Mouse (Mus musculus) heart, postnatal 36 days (tissue): ENCODE results near the gene Rnf44. TPM values are rescaled to one million over a fixed set of nuclear protein-coding genes. Genes with fewer than 3 reads are reported as not detected.

Experiments
- total RNA-seq, 2 experiments: library from RNA; stranded (reverse); gene quantifications; 2 replicates each; pipeline ENCODE4 v1.2.3; 2021

Gene Rnf44
- total RNA-seq, 2 experiments from 2014 or later, result 50.1 to 54.7 TPM

Other genes starting within 250 kb of the Rnf44 start
- gene Thoc3, start 225.1 kb downstream of the Rnf44 start, total RNA-seq, result 10 to 100 TPM; 18.7 to 21.4 TPM
- gene Simc1, start 190.1 kb downstream of the Rnf44 start, total RNA-seq, result 1 to 10 TPM; 1.3 to 2.1 TPM
- gene 4833439L19Rik, start 128.5 kb downstream of the Rnf44 start, total RNA-seq, result 10 to 100 TPM; 91.5 TPM
- 1 to 10 TPM; 6.8 to 7.3 TPM for gene Arl10, start 118.9 kb downstream of the Rnf44 start, total RNA-seq
- 10 to 100 TPM; 16.5 to 17.3 TPM for gene Nop16, start 103.8 kb downstream of the Rnf44 start, total RNA-seq
- 100 to 1,000 TPM; 194 to 196 TPM for gene Higd2a, start 103.7 kb downstream of the Rnf44 start, total RNA-seq
- gene Cltb, start 82.6 kb downstream of the Rnf44 start, total RNA-seq, result 100 to 1,000 TPM in 1 of 2 experiments, 10 to 100 TPM in 1; 97.1 to 104 TPM
- 10 to 100 TPM; 21.3 to 23.0 TPM for gene Faf2, start 72.1 kb downstream of the Rnf44 start, total RNA-seq
- gene Cdhr2, start 7.6 kb upstream of the Rnf44 start, total RNA-seq, result not detected
- gene Gprin1, start 56.0 kb upstream of the Rnf44 start, total RNA-seq, result not detected
- gene Sncb, start 72.7 kb upstream of the Rnf44 start, total RNA-seq, result not detected
- gene Eif4e1b, start 90.1 kb upstream of the Rnf44 start, total RNA-seq, result not detected
- 10 to 100 TPM in 1 of 2 experiments, 1 to 10 TPM in 1; 7.6 to 13.0 TPM for gene Tspan17, start 95.5 kb upstream of the Rnf44 start, total RNA-seq